14 mouse cellular contexts compared by ENCODE assay signal in genomic region chr4:85790226-85790625, GRCm38 (mm10).
A peak's percentile ranks its signal among the peaks of the same experiment; 100 is the strongest.
DNase-seq lines count a peak whose midpoint lies in the region; ATAC-seq and TF ChIP-seq lines count a peak whose summit lies in the region.
"Had no signal": no experiment of that assay in that cellular context is flagged by ENCODE, and none has a peak within 500 bp of the region (broad histone marks: within the 10 kb centered on the region; RNA-seq: fewer than 3 reads in every experiment).

No protein-coding gene starts in this region.

- WGBS in kidney, postnatal 0 days = 48% methylated on average over 2 of the region's 2 CpGs
- 52% methylated on average over 2 of the region's 2 CpGs for WGBS in limb, embryonic 14.5 days

- no peaks in the 10 kb centered on the region for H3K27me3 ChIP-seq in kidney, postnatal 0 days (ENCODE audit: insufficient read depth, low read length)
- H3K27me3 ChIP-seq in limb, embryonic 14.5 days (ENCODE audit: control insufficient read depth, insufficient read depth, low read length) = no peaks in the 10 kb centered on the region
- H3K27me3 ChIP-seq: hindbrain, embryonic 15.5 days; liver, embryonic 13.5 days had no signal

- H3K9me3 ChIP-seq in kidney, postnatal 0 days (replicated peaks; ENCODE audit: low read length) = no peaks in the 10 kb centered on the region
- H3K9me3 ChIP-seq in ES-E14 (ENCODE audit: control insufficient read depth, insufficient read depth, low read depth, low read length) = no peaks in the 10 kb centered on the region
- no peaks in the 10 kb centered on the region for H3K9me3 ChIP-seq in limb, embryonic 14.5 days (ENCODE audit: control insufficient read depth, low read length)
- H3K9me3 ChIP-seq: hindbrain, embryonic 15.5 days; liver, embryonic 13.5 days had no signal

- TF ChIP-seq CTCF in kidney, postnatal 0 days (IDR thresholded peaks at IDR 0.05; ENCODE audit: low read depth) = no peak
- TF ChIP-seq CTCF in layer of hippocampus, adult 2 months (conservative IDR thresholded peaks at IDR 0.05) = no peak

- ATAC-seq in kidney, postnatal 0 days (replicated peaks; ENCODE audit: low FRiP score, low read depth) = 0 out of 2 replicates have a peak, but pooled peaks have one; percentile 46
- no peak for ATAC-seq in limb, embryonic 14.5 days (ENCODE audit: low FRiP score, low read depth)
- ATAC-seq: activated CD4-positive, CD25-positive, alpha-beta regulatory T cell, adult 4 months; forebrain, embryonic 16.5 days had no signal

- no peak overlapping the region for H3K27ac ChIP-seq in kidney, postnatal 0 days
- H3K27ac ChIP-seq in ES-E14 (ENCODE audit: insufficient read depth, low read depth, low read length, poor library complexity, severe bottlenecking) = no peak overlapping the region
- no peak overlapping the region for H3K27ac ChIP-seq in limb, embryonic 14.5 days (replicated peaks; ENCODE audit: low read depth, low read length)
- H3K27ac ChIP-seq in layer of hippocampus, adult 2 months = no peak overlapping the region
- H3K27ac ChIP-seq: hindbrain, embryonic 15.5 days; liver, embryonic 13.5 days; stomach, postnatal 0 days had no signal

- H3K4me2 ChIP-seq in kidney, postnatal 0 days (ENCODE audit: low read length) = no peak overlapping the region
- H3K4me2 ChIP-seq in limb, embryonic 14.5 days (replicated peaks; ENCODE audit: low read depth, low read length, severe bottlenecking) = no peak overlapping the region
- H3K4me2 ChIP-seq: hindbrain, embryonic 15.5 days; liver, embryonic 13.5 days had no signal

- no peak for TF ChIP-seq POLR2A in limb, embryonic 14.5 days (IDR thresholded peaks at IDR 0.05; ENCODE audit: borderline replicate concordance, extremely low read depth, insufficient read depth, insufficient read length)

- DNase-seq in kidney, postnatal 0 days (ENCODE audit: low spot score) = peak; percentile 68
- DNase-seq in kidney, adult 8-10 months = no peak
- DNase-seq in ES-E14 (ENCODE audit: low read depth, low spot score) = peak; percentile 40
- DNase-seq in R1 (ENCODE audit: low read depth, low spot score) = peak; percentile 55
- DNase-seq in limb, embryonic 14.5 days (ENCODE audit: low spot score) = peak; percentile 59
- DNase-seq in gastrocnemius, postnatal 25 days = no peak
- DNase-seq in layer of hippocampus, adult 2 months (ENCODE audit: low spot score in 2 of 2) = no peak
- DNase-seq: cerebellum, adult 9-11 months; liver, embryonic 13.5 days; spleen, adult 18-20 months had no signal

- H3K4me3 ChIP-seq in kidney, postnatal 0 days (replicated peaks; ENCODE audit: low read depth, low read length) = no peak overlapping the region
- H3K4me3 ChIP-seq in ES-E14 (ENCODE audit: insufficient read depth in 1 of 2, low read depth in 1 of 2, low read length in 2 of 2, poor library complexity in 1 of 2, severe bottlenecking in 1 of 2) = no peak overlapping the region
- H3K4me3 ChIP-seq in limb, embryonic 14.5 days (replicated peaks; ENCODE audit: low read length) = no peak overlapping the region
- no peak overlapping the region for H3K4me3 ChIP-seq in layer of hippocampus, adult 2 months
- H3K4me3 ChIP-seq: hindbrain, embryonic 15.5 days; liver, embryonic 13.5 days had no signal

- no peaks in the 10 kb centered on the region for H3K4me1 ChIP-seq in kidney, postnatal 0 days (replicated peaks; ENCODE audit: insufficient read depth, low read length)
- no peaks in the 10 kb centered on the region for H3K4me1 ChIP-seq in ES-E14 (ENCODE audit: control insufficient read depth in 2 of 2, insufficient read depth in 2 of 2, low read length in 2 of 2, poor library complexity in 1 of 2)
- H3K4me1 ChIP-seq in limb, embryonic 14.5 days (ENCODE audit: control insufficient read depth, insufficient read depth, low read length) = no peaks in the 10 kb centered on the region
- H3K4me1 ChIP-seq: hindbrain, embryonic 15.5 days; liver, embryonic 13.5 days had no signal

- no peaks in the 10 kb centered on the region for H3K36me3 ChIP-seq in kidney, postnatal 0 days (ENCODE audit: insufficient read depth, low read length)
- H3K36me3 ChIP-seq in ES-E14 (ENCODE audit: control insufficient read depth, insufficient read depth, low read length, poor library complexity, severe bottlenecking) = no peaks in the 10 kb centered on the region
- no peaks in the 10 kb centered on the region for H3K36me3 ChIP-seq in limb, embryonic 14.5 days (ENCODE audit: control insufficient read depth, insufficient read depth, low read length)
- H3K36me3 ChIP-seq: hindbrain, embryonic 15.5 days; liver, embryonic 13.5 days had no signal

- H3K9ac ChIP-seq in kidney, postnatal 0 days (ENCODE audit: low read depth, low read length) = no peak overlapping the region
- H3K9ac ChIP-seq in ES-E14 (ENCODE audit: insufficient read depth, low read depth, low read length, poor library complexity, severe bottlenecking) = no peak overlapping the region
- no peak overlapping the region for H3K9ac ChIP-seq in limb, embryonic 14.5 days (ENCODE audit: low read depth, low read length, severe bottlenecking)
- H3K9ac ChIP-seq: hindbrain, embryonic 15.5 days; liver, embryonic 13.5 days had no signal

- in situ Hi-C loops in ES-E14 (cut with MboI; ENCODE audit: low sequenced_read_pairs in 2 of 2, unreplicated experiment in 2 of 2) = no loop called here

TF ChIP-seq in ES-E14, 5 proteins besides CTCF, POLR2A, EP300 and RAD21:
- TF ChIP-seq CHD2 (IDR thresholded peaks at IDR 0.05; ENCODE audit: low read depth, low read length) (no peak), HCFC1 (IDR thresholded peaks at IDR 0.05; ENCODE audit: borderline replicate concordance, insufficient read depth, low read length) (no peak), MAFK (IDR thresholded peaks at IDR 0.05; ENCODE audit: insufficient read depth, low read depth, low read length) (peak; percentile 89)

Comparison
In these comparisons a context has a peak if more than half of its experiments do, and no peak if none do; other contexts are left out.
1. DNase-seq: peak in kidney, postnatal 0 days (single experiment), ES-E14 (single experiment), R1 (single experiment) and limb, embryonic 14.5 days (single experiment); none in kidney, adult 8-10 months (0 of 2), gastrocnemius, postnatal 25 days (single experiment) and layer of hippocampus, adult 2 months (0 of 2).